Mouse (Mus musculus) megakaryocyte, embryonic 14.5 days (primary cell): ENCODE measurements around the gene Gm45618.

ENCODE experiments used
- FLI1 ChIP-seq: IDR thresholded peaks from 2 replicates; pipeline ENCODE4 v1.6.1; 2012; ENCODE audit warnings: low read length, inconsistent platforms, mixed read lengths
- GATA1 ChIP-seq: IDR thresholded peaks from 3 replicates; pipeline ENCODE4 v1.6.1; 2012; ENCODE audit warnings: mixed read lengths, low read length, inconsistent platforms, borderline replicate concordance

- TF ChIP-seq FLI1, result no peak
- no peak for TF ChIP-seq GATA1
Measured at GRCm38 (mm10) chr7:142128843-142129242, 8.3 kb upstream of the Gm45618 start.
